Mouse (Mus musculus): ENCODE measurements around the gene Gm29133. TPM values are rescaled to one million over a fixed set of nuclear protein-coding genes. Genes with fewer than 3 reads are reported as not detected.

Gene Gm29133
- polyA plus RNA-seq, 1 experiment from 2014 or later, result not detected

Other genes with a start within 250 kb of the Gm29133 start
- gene Pdcd10, start 191.3 kb upstream of the Gm29133 start, polyA plus RNA-seq (2014; fragmentation: Nextera tagmentation; extraction: Ambion mirVana), result 91.4 and 96.0 TPM in 2 replicates
- 139 and 144 TPM in 2 replicates for gene Serpini1, start 190.7 kb upstream of the Gm29133 start, polyA plus RNA-seq (2014; fragmentation: Nextera tagmentation; extraction: Ambion mirVana)
- 15.2 and 20.6 TPM in 2 replicates for gene Golim4, start 208.8 kb downstream of the Gm29133 start, polyA plus RNA-seq (2014; fragmentation: Nextera tagmentation; extraction: Ambion mirVana)